Mouse (Mus musculus) ovary, postnatal 14 days (tissue): ENCODE measurements around the gene Taf12.
A peak's percentile ranks its signal among the peaks of the same experiment; 100 is the strongest.

ENCODE experiments used
- DNase-seq: peaks from one replicate; pipeline ENCODE4 v3.0.0; 2022; ENCODE audit warnings: low spot score

The Taf12 gene

GRCm38 (mm10) chr4:132311209-132311608 lies 37.0 kb downstream of the Taf12 start:
- DNase-seq, result no peak

- DNase-seq, result no peak
These were observed 37.6 kb downstream of the Taf12 start for GRCm38 (mm10) chr4:132311801-132312200.

GRCm38 (mm10) chr4:132312627-132313026 lies 38.5 kb downstream of the Taf12 start:
- DNase-seq, result no peak

- no peak for DNase-seq
These were observed 41.5 kb downstream of the Taf12 start for GRCm38 (mm10) chr4:132315711-132316110.

- no peak for DNase-seq
These were observed 52.3 kb downstream of the Taf12 start for GRCm38 (mm10) chr4:132326481-132326880.

GRCm38 (mm10) chr4:132328391-132328982 lies 54.3 kb downstream of the Taf12 start:
- no peak for DNase-seq

GRCm38 (mm10) chr4:132329115-132329834 lies 55.1 kb downstream of the Taf12 start, which contains the start of gene Trnau1ap:
Gene Trnau1ap (minus strand): TSS chr4:132329538.
- peak; percentile 76 for DNase-seq

GRCm38 (mm10) chr4:132329835-132330354 lies 55.7 kb downstream of the Taf12 start:
- DNase-seq, result no peak

- DNase-seq, result no peak
These were observed 57.8 kb downstream of the Taf12 start for GRCm38 (mm10) chr4:132331960-132332359.

GRCm38 (mm10) chr4:132332880-132333279 lies 58.7 kb downstream of the Taf12 start:
- DNase-seq, result no peak

GRCm38 (mm10) chr4:132338943-132339342 lies 64.8 kb downstream of the Taf12 start:
- DNase-seq, result no peak

GRCm38 (mm10) chr4:132341451-132341850 lies 67.3 kb downstream of the Taf12 start:
- DNase-seq, result no peak

GRCm38 (mm10) chr4:132344403-132345134 lies 70.4 kb downstream of the Taf12 start:
- DNase-seq, result no peak
